In the genomic region with DNA sequence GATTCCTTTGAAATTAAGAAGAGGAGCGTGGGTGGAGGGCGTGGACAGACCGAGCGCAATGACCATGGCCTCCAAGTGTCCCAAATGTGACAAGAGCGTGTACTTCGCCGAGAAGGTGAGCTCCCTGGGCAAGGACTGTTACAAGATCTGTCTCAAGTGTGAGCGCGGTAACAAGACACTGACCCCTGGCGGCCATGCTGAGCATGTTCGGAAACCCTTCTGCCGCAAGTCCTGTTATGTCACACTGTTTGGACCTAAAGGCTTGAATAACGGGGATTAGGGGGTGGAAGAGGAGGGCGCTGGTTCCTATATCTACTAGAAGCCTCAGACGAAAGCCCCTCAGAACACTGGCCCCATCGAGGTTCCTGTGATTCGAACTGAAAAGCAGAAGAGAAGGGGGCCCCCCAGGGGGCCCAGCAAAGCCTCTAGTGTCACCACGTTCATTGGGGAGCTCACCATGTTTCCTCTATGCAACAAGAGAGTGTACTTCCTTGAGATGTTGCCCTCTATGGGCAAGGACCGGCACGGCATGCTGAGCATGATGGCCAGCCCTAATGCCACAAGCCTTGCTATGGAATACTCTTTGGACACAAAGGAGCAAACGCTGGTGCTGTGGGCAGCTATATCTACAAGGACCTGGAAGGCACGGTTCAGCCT, we compare ENCODE assay signal across 9 mouse cellular contexts.
DNase-seq lines count a peak whose midpoint lies in the region; ATAC-seq lines count a peak whose summit lies in the region.
"Had no signal": no experiment of that assay in that cellular context is flagged by ENCODE, and none has a peak within 500 bp of the region (broad histone marks: within the 10 kb centered on the region; RNA-seq: fewer than 3 reads in every experiment).

No protein-coding gene starts in this region.

- H3K4me2 ChIP-seq in hindbrain, embryonic 13.5 days, result no peak overlapping the region
- H3K4me2 ChIP-seq: embryonic facial prominence, embryonic 12.5 days had no signal

- no peaks in the 10 kb centered on the region for H3K4me1 ChIP-seq in hindbrain, embryonic 10.5 days (replicated peaks)
- no peaks in the 10 kb centered on the region for H3K4me1 ChIP-seq in hindbrain, embryonic 13.5 days (replicated peaks)
- H3K4me1 ChIP-seq: embryonic facial prominence, embryonic 12.5 days had no signal

- H3K4me3 ChIP-seq in hindbrain, embryonic 10.5 days, result no peak overlapping the region
- H3K4me3 ChIP-seq in hindbrain, embryonic 13.5 days, result no peak overlapping the region
- H3K4me3 ChIP-seq: embryonic facial prominence, embryonic 12.5 days had no signal

- 66% methylated on average over 22 of the region's 22 CpGs for WGBS in hindbrain, embryonic 10.5 days
- WGBS in hindbrain, embryonic 13.5 days, result 68% methylated on average over 22 of the region's 22 CpGs

- H3K9me3 ChIP-seq in hindbrain, embryonic 10.5 days, result no peaks in the 10 kb centered on the region
- no peaks in the 10 kb centered on the region for H3K9me3 ChIP-seq in hindbrain, embryonic 13.5 days
- H3K9me3 ChIP-seq: embryonic facial prominence, embryonic 12.5 days had no signal

- no peak overlapping the region for H3K9ac ChIP-seq in hindbrain, embryonic 13.5 days
- H3K9ac ChIP-seq: embryonic facial prominence, embryonic 12.5 days had no signal

- peak; percentile 53 for DNase-seq in hindbrain, embryonic 10.5 days (ENCODE audit: low spot score)
- DNase-seq in B cell, adult 2 months, result peak; percentile 26
- peak; percentile 18 for DNase-seq in adrenal gland, adult 8-10 months
- peak; percentile 68 for DNase-seq in embryo, embryonic 10.5 days (ENCODE audit: low spot score)
- DNase-seq in kidney, postnatal 36 days, result peak; percentile 27 to 74
- peak; percentile 33 to 37 for DNase-seq in lung, postnatal 4 days
- DNase-seq in thymus, postnatal 14 days, result peak; percentile 63

- ATAC-seq in hindbrain, embryonic 13.5 days (ENCODE audit: low FRiP score), result no peak

- no peaks in the 10 kb centered on the region for H3K27me3 ChIP-seq in hindbrain, embryonic 10.5 days (ENCODE audit: insufficient read depth, poor library complexity, severe bottlenecking)
- no peaks in the 10 kb centered on the region for H3K27me3 ChIP-seq in hindbrain, embryonic 13.5 days
- H3K27me3 ChIP-seq: embryonic facial prominence, embryonic 12.5 days had no signal

- no peak overlapping the region for H3K27ac ChIP-seq in hindbrain, embryonic 10.5 days
- no peak overlapping the region for H3K27ac ChIP-seq in hindbrain, embryonic 13.5 days
- H3K27ac ChIP-seq: embryonic facial prominence, embryonic 12.5 days had no signal

- no peaks in the 10 kb centered on the region for H3K36me3 ChIP-seq in hindbrain, embryonic 10.5 days
- H3K36me3 ChIP-seq in hindbrain, embryonic 13.5 days, result no peaks in the 10 kb centered on the region
- H3K36me3 ChIP-seq: embryonic facial prominence, embryonic 12.5 days had no signal

Comparison
In these comparisons a context has a peak if more than half of its experiments do, and no peak if none do; other contexts are left out.
1. DNase-seq: peak in every context shown above with its lines; median percentile 68 in embryo, embryonic 10.5 days; 63 in thymus, postnatal 14 days; 53 in hindbrain, embryonic 10.5 days; 50 in kidney, postnatal 36 days; 35 in lung, postnatal 4 days; 26 in B cell, adult 2 months; 18 in adrenal gland, adult 8-10 months.